Mouse (Mus musculus) frontal cortex, postnatal 14 days (tissue): ENCODE data around the gene Wnt5b.

ENCODE experiments used
- DNase-seq, 2 experiments: peaks; one replicate each; pipeline ENCODE4 v3.0.0; 2022; ENCODE audit warnings: low spot score in 2 of 2

The Wnt5b gene

GRCm38 (mm10) chr6:119387801-119388649 lies 156.1 kb downstream of the Wnt5b start:
- DNase-seq: peak in 1 of 2 experiments; percentile 30

GRCm38 (mm10) chr6:119386821-119387220 lies 157.3 kb downstream of the Wnt5b start:
- DNase-seq: no peak

GRCm38 (mm10) chr6:119386421-119386820 lies 157.7 kb downstream of the Wnt5b start:
- no peak for DNase-seq

- no peak for DNase-seq
Observed at GRCm38 (mm10) chr6:119385668-119386067, 158.5 kb downstream of the Wnt5b start.
